Mouse (Mus musculus) lung, postnatal 0 days (tissue): ENCODE results near the gene Pawr. TPM values are rescaled to one million over a fixed set of nuclear protein-coding genes. Genes with fewer than 3 reads are reported as not detected.
A peak's percentile ranks its signal among the peaks of the same experiment; 100 is the strongest.

ENCODE experiments used
- ATAC-seq: fragments of 200-750 bp; cut with Nextera tagmentation; 2 replicates; pipeline ENCODE4 v1.8.0; 2017; ENCODE audit warnings: moderate library complexity
- DNase-seq: peaks from one replicate; pipeline ENCODE4 v3.0.0-alpha.2; 2016; ENCODE audit warnings: low spot score
- H3K27ac ChIP-seq: fragments of 300-500 bp; sonication (generic); 2 replicates; pipeline ENCODE4 v1.5.1; 2014; ENCODE audit warnings: antibody characterized with exemption, mild to moderate bottlenecking, low read length, mixed read lengths
- H3K27me3 ChIP-seq: fragments of 300-500 bp; sonication (generic); replicated peaks from 2 replicates; pipeline ENCODE4 v1.6.1; 2014; ENCODE audit warnings: low read length, mixed read lengths; ENCODE audit not compliant: insufficient read depth
- H3K36me3 ChIP-seq: fragments of 300-500 bp; sonication (generic); 2 replicates; pipeline ENCODE4 v1.6.1; 2014; ENCODE audit warnings: low read length, mixed read lengths; ENCODE audit not compliant: insufficient read depth
- H3K4me1 ChIP-seq: fragments of 300-500 bp; sonication (generic); 2 replicates; pipeline ENCODE4 v1.6.1; 2014; ENCODE audit warnings: antibody characterized with exemption, low read depth, low read length, mixed read lengths; ENCODE audit not compliant: insufficient read depth
- H3K4me2 ChIP-seq: fragments of 300-500 bp; sonication (generic); replicated peaks from 2 replicates; pipeline ENCODE4 v1.6.1; 2014; ENCODE audit warnings: low read depth, mild to moderate bottlenecking, low read length, moderate library complexity, mixed read lengths
- H3K4me3 ChIP-seq: fragments of 300-500 bp; sonication (generic); 2 replicates; pipeline ENCODE4 v1.5.1; 2014; ENCODE audit warnings: low read depth, low read length
- H3K9ac ChIP-seq: fragments of 300-500 bp; sonication (generic); replicated peaks from 2 replicates; pipeline ENCODE4 v1.6.1; 2014; ENCODE audit warnings: low read depth, mild to moderate bottlenecking
- H3K9me3 ChIP-seq: fragments of 300-500 bp; sonication (generic); 2 replicates; pipeline ENCODE4 v1.6.1; 2016; ENCODE audit warnings: low read length, mixed read lengths
- CTCF ChIP-seq: IDR thresholded peaks from 2 replicates; pipeline ENCODE4 v1.5.1; 2016; ENCODE audit warnings: antibody characterized with exemption, mild to moderate bottlenecking
- EP300 ChIP-seq: IDR thresholded peaks from 2 replicates; pipeline ENCODE4 v1.6.1; 2016; ENCODE audit warnings: antibody characterized with exemption, mild to moderate bottlenecking, control low read depth
- whole genome bisulfite sequencing: fragments of 180-500 bp; shearing (Covaris S2); extraction: QIAGEN DNeasy Blood & Tissue Kit; methylation state at CpG from one replicate; pipeline ENCODE4 v1.1.7; 2014; 5-methylcytosine and 5-hydroxymethylcytosine counted together
- polyA plus RNA-seq: library from polyadenylated mRNA; unstranded; fragments of >200 nt; fragmentation: Nextera tagmentation; extraction: Ambion mirVana; gene quantifications from 2 replicates; pipeline ENCODE4 v1.2.1, GENCODE M21; 2015

Pawr gene
- polyA plus RNA-seq, 1 experiment from 2014 or later = 15.3 TPM

GRCm38 (mm10) chr10:108445606-108446005 lies 113.7 kb downstream of the Pawr start:
- Histone ChIP-seq H3K27ac (peak overlapping the region; percentile 82), H3K9ac (no peak overlapping the region), H3K9me3 (no peaks in the 10 kb centered on the region), H3K4me2 (peak overlapping the region; percentile 50), H3K36me3 (no peaks in the 10 kb centered on the region), H3K4me1 (peaks cover 14% of the 10 kb centered on the region), H3K4me3 (no peak overlapping the region), H3K27me3 (no peaks in the 10 kb centered on the region)
- no peak for TF ChIP-seq CTCF
- no peak for TF ChIP-seq EP300
- ATAC-seq (peak; percentile 61), DNase-seq (peak; percentile 70)
- WGBS = 13% methylated on average over 10 of the region's 10 CpGs

GRCm38 (mm10) chr10:108446041-108446931 lies 114.4 kb downstream of the Pawr start:
- peak overlapping the region; percentile 50 for H3K4me2 ChIP-seq
- peak; percentile 78 for ATAC-seq
- peak; percentile 94 for DNase-seq
- no peak overlapping the region for H3K9ac ChIP-seq
- TF ChIP-seq CTCF (peak; percentile 82), EP300 (peak; percentile 98)
- no peaks in the 10 kb centered on the region for H3K27me3 ChIP-seq
- no peaks in the 10 kb centered on the region for H3K9me3 ChIP-seq
- H3K4me3 ChIP-seq = peak overlapping the region; percentile 11
- peaks cover 14% of the 10 kb centered on the region for H3K4me1 ChIP-seq
- H3K27ac ChIP-seq = peak overlapping the region; percentile 82
- 2% methylated on average over 24 of the region's 24 CpGs for WGBS
- H3K36me3 ChIP-seq = no peaks in the 10 kb centered on the region

- Histone ChIP-seq H3K9me3 (no peaks in the 10 kb centered on the region), H3K4me3 (no peak overlapping the region), H3K9ac (no peak overlapping the region), H3K36me3 (no peaks in the 10 kb centered on the region), H3K27ac (peak overlapping the region; percentile 82), H3K4me2 (peak overlapping the region; percentile 50), H3K27me3 (no peaks in the 10 kb centered on the region), H3K4me1 (peaks cover 14% of the 10 kb centered on the region)
- ATAC-seq = peak; percentile 44
- DNase-seq = peak; percentile 85
- 8% methylated on average over 10 of the region's 10 CpGs for WGBS
- TF ChIP-seq EP300 = no peak
- peak; percentile 8; the same call in 1 of the 2 replicates for TF ChIP-seq CTCF
Measured at GRCm38 (mm10) chr10:108447211-108447610, 115.3 kb downstream of the Pawr start.

- Histone ChIP-seq H3K36me3 (no peaks in the 10 kb centered on the region), H3K27ac (peak overlapping the region; percentile 82; the same call in 1 of the 2 replicates), H3K4me2 (no peak overlapping the region), H3K4me3 (no peak overlapping the region), H3K27me3 (no peaks in the 10 kb centered on the region), H3K9ac (no peak overlapping the region), H3K4me1 (peaks cover 14% of the 10 kb centered on the region), H3K9me3 (no peaks in the 10 kb centered on the region)
- WGBS = 41% methylated on average over 11 of the region's 11 CpGs
- TF ChIP-seq CTCF (peak; percentile 27; the same call in 1 of the 2 replicates), EP300 (no peak)
- ATAC-seq = peak; percentile 34
- DNase-seq = peak; percentile 64
Measured at GRCm38 (mm10) chr10:108448421-108448820, 116.5 kb downstream of the Pawr start.

- TF ChIP-seq EP300 = no peak
- TF ChIP-seq CTCF = no peak
- Histone ChIP-seq H3K4me2 (no peak overlapping the region), H3K27ac (no peak overlapping the region), H3K27me3 (no peaks in the 10 kb centered on the region), H3K9me3 (no peaks in the 10 kb centered on the region), H3K4me3 (no peak overlapping the region), H3K9ac (no peak overlapping the region), H3K4me1 (peaks cover 11% of the 10 kb centered on the region), H3K36me3 (no peaks in the 10 kb centered on the region)
- 91% methylated on average over 4 of the region's 4 CpGs for WGBS
- no peak for DNase-seq
- ATAC-seq = no peak
Measured at GRCm38 (mm10) chr10:108450401-108450800, 118.5 kb downstream of the Pawr start.

GRCm38 (mm10) chr10:108451516-108451915 lies 119.6 kb downstream of the Pawr start:
- WGBS = 80% methylated on average over 8 of the region's 8 CpGs
- peaks cover 11% of the 10 kb centered on the region for H3K4me1 ChIP-seq
- H3K9me3 ChIP-seq = no peaks in the 10 kb centered on the region
- no peak for TF ChIP-seq CTCF
- no peaks in the 10 kb centered on the region for H3K36me3 ChIP-seq
- H3K4me2 ChIP-seq = no peak overlapping the region
- no peak for ATAC-seq
- H3K27ac ChIP-seq = no peak overlapping the region
- H3K27me3 ChIP-seq = no peaks in the 10 kb centered on the region
- no peak for DNase-seq
- no peak overlapping the region for H3K9ac ChIP-seq
- H3K4me3 ChIP-seq = no peak overlapping the region
